Mouse (Mus musculus): Measurements from ENCODE around the gene Spg20.

DNA sequence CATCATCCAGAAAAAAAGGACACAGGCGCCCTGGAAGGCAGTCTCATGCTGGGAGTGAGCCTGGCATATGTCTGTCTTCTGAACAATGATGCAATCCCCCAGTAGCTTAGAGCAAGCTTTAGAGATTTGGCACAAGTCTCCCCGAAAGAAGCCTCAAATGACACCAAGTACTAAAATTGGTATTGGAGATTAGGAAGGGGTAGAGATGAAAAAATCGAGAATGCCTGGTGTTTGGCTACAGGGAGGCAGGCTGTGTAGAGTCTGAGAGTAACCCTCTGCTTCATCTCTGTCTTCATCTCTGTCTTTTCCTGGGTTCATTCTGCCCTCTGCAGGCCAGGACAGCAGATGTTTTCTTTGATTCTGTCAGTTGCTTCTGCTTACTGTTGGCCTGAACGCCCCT, 24.5 kb upstream of the Spg20 start:
- TF ChIP-seq CTCF (IDR thresholded peaks at IDR 0.05) (peak; percentile 42), EP300 (IDR thresholded peaks at IDR 0.05) (no peak)
